Mouse (Mus musculus): ENCODE results near the gene Klhdc9.
A peak's percentile ranks its signal among the peaks of the same experiment; 100 is the strongest.

The Klhdc9 gene

DNA sequence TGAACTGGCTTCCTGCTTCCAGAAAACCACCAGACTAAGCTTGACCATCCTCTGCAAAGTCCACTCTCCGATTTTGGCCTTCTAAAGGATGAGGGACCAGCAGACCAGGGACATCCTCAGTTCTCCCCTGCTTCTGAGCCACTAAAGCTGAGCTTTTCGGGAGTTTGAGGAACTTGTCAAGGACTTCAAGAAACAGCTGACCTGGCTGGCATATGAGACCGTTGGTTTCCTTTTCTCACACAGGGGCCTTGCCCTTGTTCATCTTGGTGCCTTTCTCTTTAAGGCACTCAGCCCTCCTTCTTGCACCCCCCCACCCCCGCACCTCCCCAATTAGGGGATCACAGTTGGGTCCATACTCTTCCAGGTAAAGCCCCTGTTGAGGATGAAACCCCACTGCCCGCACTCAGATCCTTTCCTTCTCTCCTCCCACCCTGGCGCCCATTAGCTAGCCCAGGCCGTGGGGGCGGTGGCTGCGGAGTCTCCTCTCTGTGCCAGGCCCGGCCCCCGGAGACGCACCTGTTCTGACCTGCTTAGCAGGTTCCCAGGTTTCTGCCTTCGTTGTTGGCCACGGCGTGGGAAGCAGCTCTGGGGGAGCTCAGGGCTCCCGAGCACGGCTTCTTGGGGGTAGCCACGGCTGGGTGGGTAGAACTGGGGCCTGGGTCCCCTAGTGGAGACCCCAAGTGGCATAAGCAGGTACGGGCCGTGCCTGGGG, 9.4 kb upstream of the Klhdc9 start, which contains the start of gene Nectin4:
Gene Nectin4 (plus strand): TSS at position 255 of the 712 bp plus-strand sequence.
- TF ChIP-seq NANOG (IDR thresholded peaks at IDR 0.05; ENCODE audit: borderline replicate concordance, low read length), result no peak
- TF ChIP-seq CTCF (conservative IDR thresholded peaks at IDR 0.05; ENCODE audit: low read length), result 0 out of 2 replicates have a peak, but pooled peaks have one; percentile 7
- Histone ChIP-seq H3K27me3 (ENCODE audit: insufficient read depth, low read length) (peaks cover 14% of the 10 kb centered on the region), H3K4me3 (replicated peaks; ENCODE audit: low read length) (peak within 1 kb of the TSS; percentile 57), H3K9me3 (ENCODE audit: low read length) (no peaks in the 10 kb centered on the region), H3K4me1 (replicated peaks; ENCODE audit: low read depth, low read length) (peaks cover 85% of the 10 kb centered on the region), H3K36me3 (ENCODE audit: insufficient read depth, low read length) (no peaks in the 10 kb centered on the region)

DNA sequence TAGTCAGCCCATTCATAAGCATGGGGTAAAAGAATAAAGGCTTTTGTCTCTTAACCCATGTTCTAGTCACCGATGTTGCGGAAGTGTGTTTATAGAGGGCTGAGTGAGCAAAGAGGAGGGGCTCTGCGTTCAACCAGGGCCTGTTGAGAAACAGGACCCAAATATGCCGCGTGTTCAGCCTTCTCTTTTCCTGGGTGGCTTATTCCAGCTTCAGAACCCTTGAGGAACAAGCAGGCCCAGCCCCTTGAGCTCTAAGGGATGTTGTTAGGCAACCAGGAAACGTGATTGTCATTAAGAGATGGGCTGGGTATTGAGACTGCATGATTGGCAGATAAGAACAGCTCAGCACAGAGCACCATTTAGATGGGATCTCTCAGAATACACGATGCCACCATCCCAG, 5.3 kb upstream of the Klhdc9 start:
- no peak overlapping the region for H3K4me3 ChIP-seq (replicated peaks; ENCODE audit: low read length)
- H3K9me3 ChIP-seq (ENCODE audit: low read length), result no peaks in the 10 kb centered on the region
- peaks cover 14% of the 10 kb centered on the region for H3K27me3 ChIP-seq (ENCODE audit: insufficient read depth, low read length)
- peaks cover 57% of the 10 kb centered on the region for H3K4me1 ChIP-seq (replicated peaks; ENCODE audit: low read depth, low read length)
- no peaks in the 10 kb centered on the region for H3K36me3 ChIP-seq (ENCODE audit: insufficient read depth, low read length)
- TF ChIP-seq POU5F1 (IDR thresholded peaks at IDR 0.05; ENCODE audit: borderline replicate concordance, low read length), result no peak
- no peak for TF ChIP-seq NANOG (IDR thresholded peaks at IDR 0.05; ENCODE audit: borderline replicate concordance, low read length)
- TF ChIP-seq CTCF (conservative IDR thresholded peaks at IDR 0.05; ENCODE audit: low read length), result no peak

DNA sequence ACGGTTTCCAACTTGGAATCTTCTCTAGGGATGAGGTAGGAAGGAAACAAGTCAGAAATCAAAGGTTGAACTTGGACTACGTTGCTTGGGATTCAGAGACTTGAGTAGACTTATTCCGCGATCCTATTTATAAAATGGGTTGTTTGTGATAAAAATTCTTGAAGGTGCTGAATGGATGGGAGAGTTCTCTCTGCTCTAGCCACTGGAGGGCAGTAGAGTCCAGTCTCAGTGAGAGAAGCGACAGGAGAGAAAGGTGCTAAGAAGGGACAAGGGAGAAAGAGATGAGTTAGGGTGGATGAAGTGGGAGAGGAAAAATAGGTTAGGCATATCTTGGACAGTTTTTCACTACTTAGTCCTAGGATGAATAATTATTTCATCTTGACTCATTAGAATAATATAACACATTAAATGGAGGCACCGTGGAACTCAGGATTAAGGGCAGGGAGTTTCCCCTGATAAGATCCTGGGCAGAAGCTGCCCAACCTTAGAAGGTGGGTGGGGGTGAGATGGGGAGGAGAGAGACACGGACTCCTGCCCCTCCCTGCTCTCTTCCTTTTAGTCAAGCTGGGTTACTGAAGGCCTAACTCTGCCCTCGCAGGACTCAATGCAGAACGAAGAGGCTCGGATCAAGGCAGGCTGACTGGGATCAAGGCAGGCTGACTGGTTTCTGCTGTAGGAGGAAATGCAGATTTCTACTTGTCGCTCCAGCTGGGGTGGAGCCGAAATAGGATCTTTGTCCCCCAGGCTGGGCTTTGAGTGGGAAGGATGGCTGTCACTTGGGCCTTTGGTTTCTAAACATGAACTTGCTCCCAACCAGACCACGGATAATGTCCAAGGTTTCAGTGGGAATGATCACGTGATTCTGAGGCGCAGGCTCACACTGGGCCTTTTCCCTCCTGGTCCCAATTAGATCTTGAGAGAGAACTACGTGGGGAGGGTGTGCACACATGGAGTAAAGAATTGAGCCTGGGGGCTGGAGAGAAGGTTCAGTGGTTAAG, 807 bp upstream of the Klhdc9 start:
- Histone ChIP-seq H3K9me3 (ENCODE audit: low read length) (no peaks in the 10 kb centered on the region), H3K4me1 (replicated peaks; ENCODE audit: low read depth, low read length) (peaks cover 49% of the 10 kb centered on the region)
- TF ChIP-seq NANOG (IDR thresholded peaks at IDR 0.05; ENCODE audit: borderline replicate concordance, low read length) (no peak), POU5F1 (IDR thresholded peaks at IDR 0.05; ENCODE audit: borderline replicate concordance, low read length) (no peak), CTCF (conservative IDR thresholded peaks at IDR 0.05; ENCODE audit: low read length) (peak; percentile 77)

DNA sequence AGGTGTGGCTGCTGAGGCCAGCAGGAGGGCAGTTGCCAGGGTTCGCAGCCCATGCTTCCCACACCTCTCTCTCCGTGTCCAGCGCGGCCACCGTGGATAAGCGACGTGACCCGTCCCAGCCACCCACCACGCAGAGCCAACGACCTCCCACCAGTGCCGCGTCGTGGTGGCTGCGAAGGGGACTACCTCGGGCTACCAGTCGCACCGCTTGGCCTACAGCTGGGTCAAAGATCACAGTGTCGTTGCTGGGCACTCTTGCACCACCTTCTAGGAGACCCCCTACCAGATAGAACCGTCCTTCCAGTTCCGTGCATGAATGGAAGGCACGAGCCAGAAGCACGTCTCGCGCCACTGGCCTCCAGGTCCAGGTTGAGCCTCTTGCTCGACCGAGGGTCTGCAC, 345 bp downstream of the Klhdc9 start:
- Histone ChIP-seq H3K27me3 (ENCODE audit: insufficient read depth, low read length) (no peaks in the 10 kb centered on the region), H3K36me3 (ENCODE audit: insufficient read depth, low read length) (peaks cover 41% of the 10 kb centered on the region), H3K9me3 (ENCODE audit: low read length) (no peaks in the 10 kb centered on the region), H3K4me3 (replicated peaks; ENCODE audit: low read length) (peak overlapping the region; percentile 82), H3K4me1 (replicated peaks; ENCODE audit: low read depth, low read length) (peaks cover 43% of the 10 kb centered on the region)
- TF ChIP-seq NANOG (IDR thresholded peaks at IDR 0.05; ENCODE audit: borderline replicate concordance, low read length), result no peak
- TF ChIP-seq CTCF (conservative IDR thresholded peaks at IDR 0.05; ENCODE audit: low read length), result no peak
- TF ChIP-seq POU5F1 (IDR thresholded peaks at IDR 0.05; ENCODE audit: borderline replicate concordance, low read length), result no peak

More for the DNA sequence above, 807 bp upstream of the Klhdc9 start:
- no peaks in the 10 kb centered on the region for H3K27me3 ChIP-seq (ENCODE audit: insufficient read depth, low read length)
- H3K4me3 ChIP-seq (replicated peaks; ENCODE audit: low read length), result peak overlapping the region; percentile 82
- H3K36me3 ChIP-seq (ENCODE audit: insufficient read depth, low read length), result peaks cover 34% of the 10 kb centered on the region

DNA sequence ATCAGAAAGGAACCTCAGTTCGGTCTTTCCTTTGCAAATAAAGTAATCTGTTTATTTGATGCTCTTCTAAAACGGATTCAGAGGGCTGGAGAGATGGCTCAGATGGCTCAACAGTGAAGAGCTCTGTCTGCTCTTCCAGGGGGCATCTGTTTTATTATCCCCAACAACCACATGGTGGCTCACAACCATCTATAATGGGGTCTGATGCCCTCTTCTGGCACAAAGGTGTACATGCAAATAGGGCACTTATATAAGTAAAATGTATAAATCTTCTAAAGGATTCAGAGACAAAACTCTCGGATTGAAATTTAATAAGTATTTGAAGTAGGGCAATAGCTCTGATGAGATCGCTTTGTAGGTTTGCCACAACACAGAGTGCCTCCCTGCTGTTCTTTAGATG, 2.2 kb downstream of the Klhdc9 start:
- no peak overlapping the region for H3K4me3 ChIP-seq (replicated peaks; ENCODE audit: low read length)
- peaks cover 52% of the 10 kb centered on the region for H3K36me3 ChIP-seq (ENCODE audit: insufficient read depth, low read length)
- peaks cover 46% of the 10 kb centered on the region for H3K4me1 ChIP-seq (replicated peaks; ENCODE audit: low read depth, low read length)
- H3K27me3 ChIP-seq (ENCODE audit: insufficient read depth, low read length), result no peaks in the 10 kb centered on the region
- no peaks in the 10 kb centered on the region for H3K9me3 ChIP-seq (ENCODE audit: low read length)
- TF ChIP-seq CTCF (conservative IDR thresholded peaks at IDR 0.05; ENCODE audit: low read length) (peak; percentile 48), POU5F1 (IDR thresholded peaks at IDR 0.05; ENCODE audit: borderline replicate concordance, low read length) (no peak)

DNA sequence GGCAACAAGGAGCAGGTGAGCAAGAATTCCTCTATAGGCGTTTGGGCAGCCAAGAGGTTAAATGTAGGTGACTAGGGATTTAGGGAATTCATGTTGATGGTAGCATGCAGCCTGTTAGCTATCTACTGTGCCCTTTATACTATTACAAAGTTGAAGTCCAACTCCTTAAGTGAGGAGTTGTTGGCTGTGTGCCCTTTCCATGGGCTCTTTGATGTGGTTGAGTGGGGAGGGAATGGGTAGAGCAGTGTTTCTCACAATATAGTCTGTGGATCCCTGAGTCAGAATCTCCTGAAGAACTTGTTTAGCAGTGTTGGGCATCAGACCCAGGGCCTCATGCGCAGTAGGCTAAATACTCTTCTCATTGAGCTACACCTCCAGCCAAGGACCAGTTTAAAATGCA, 3.8 kb downstream of the Klhdc9 start:
- peaks cover 67% of the 10 kb centered on the region for H3K36me3 ChIP-seq (ENCODE audit: insufficient read depth, low read length)
- no peak overlapping the region for H3K4me3 ChIP-seq (replicated peaks; ENCODE audit: low read length)
- H3K9me3 ChIP-seq (ENCODE audit: low read length), result no peaks in the 10 kb centered on the region
- peaks cover 58% of the 10 kb centered on the region for H3K4me1 ChIP-seq (replicated peaks; ENCODE audit: low read depth, low read length)
- H3K27me3 ChIP-seq (ENCODE audit: insufficient read depth, low read length), result no peaks in the 10 kb centered on the region
- TF ChIP-seq CTCF (conservative IDR thresholded peaks at IDR 0.05; ENCODE audit: low read length), result no peak
- TF ChIP-seq NANOG (IDR thresholded peaks at IDR 0.05; ENCODE audit: borderline replicate concordance, low read length), result no peak
- TF ChIP-seq POU5F1 (IDR thresholded peaks at IDR 0.05; ENCODE audit: borderline replicate concordance, low read length), result no peak

DNA sequence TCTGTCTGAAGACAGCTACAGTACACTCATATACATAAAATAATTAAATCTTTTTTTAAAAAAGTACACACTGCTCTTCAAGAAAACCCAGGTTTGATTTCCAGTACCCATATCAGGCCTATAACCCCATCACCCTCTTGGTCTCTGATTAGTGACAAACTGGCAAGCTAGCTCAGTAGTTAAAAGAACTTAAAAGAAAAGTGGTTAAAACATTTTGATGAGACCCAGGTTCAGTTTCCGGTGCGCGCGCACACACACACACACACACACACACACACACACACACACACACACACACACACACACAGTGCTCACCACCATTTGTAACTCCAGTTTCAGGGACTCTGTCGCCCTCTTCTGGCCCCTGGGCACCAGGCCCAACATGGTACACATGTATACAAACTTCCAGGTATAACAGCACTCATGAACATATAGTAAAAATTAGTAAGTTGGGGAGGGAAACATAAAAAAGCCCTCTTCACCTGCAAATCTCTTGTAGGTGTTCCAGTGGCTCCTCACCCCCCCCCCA, 4.7 kb downstream of the Klhdc9 start:
- no peak for TF ChIP-seq NANOG (IDR thresholded peaks at IDR 0.05; ENCODE audit: borderline replicate concordance, low read length)
- TF ChIP-seq CTCF (conservative IDR thresholded peaks at IDR 0.05; ENCODE audit: low read length), result peak; percentile 37
- Histone ChIP-seq H3K27me3 (ENCODE audit: insufficient read depth, low read length) (no peaks in the 10 kb centered on the region), H3K4me3 (replicated peaks; ENCODE audit: low read length) (no peak overlapping the region), H3K9me3 (ENCODE audit: low read length) (no peaks in the 10 kb centered on the region), H3K36me3 (ENCODE audit: insufficient read depth, low read length) (peaks cover 70% of the 10 kb centered on the region), H3K4me1 (replicated peaks; ENCODE audit: low read depth, low read length) (peaks cover 61% of the 10 kb centered on the region)

DNA sequence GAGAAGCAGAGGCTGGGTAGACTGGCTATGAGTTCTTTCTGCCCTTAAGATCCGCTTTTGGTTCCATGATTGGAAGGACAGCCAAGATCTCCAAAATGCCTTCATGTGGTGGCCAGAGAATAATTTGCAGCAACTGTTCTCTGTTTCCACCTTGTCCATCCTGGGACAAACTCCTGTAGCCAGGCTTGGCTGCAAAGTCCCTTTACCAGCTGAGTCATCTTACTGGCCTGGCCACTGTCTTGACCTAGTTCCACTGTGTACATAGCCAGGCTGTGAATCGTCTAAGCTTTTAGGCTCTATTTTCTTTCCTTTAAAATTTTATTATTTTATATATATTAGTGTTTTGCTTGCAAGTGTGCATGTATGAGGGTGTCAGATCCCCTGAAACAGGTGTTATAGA, 11.4 kb downstream of the Klhdc9 start:
- Histone ChIP-seq H3K36me3 (ENCODE audit: insufficient read depth, low read length) (peaks cover 53% of the 10 kb centered on the region), H3K27me3 (ENCODE audit: insufficient read depth, low read length) (no peaks in the 10 kb centered on the region), H3K4me1 (replicated peaks; ENCODE audit: low read depth, low read length) (peaks cover 78% of the 10 kb centered on the region), H3K4me3 (replicated peaks; ENCODE audit: low read length) (0 out of 2 replicates have a peak overlapping the region, but pooled peaks have one; percentile 8), H3K9me3 (ENCODE audit: low read length) (no peaks in the 10 kb centered on the region)
- TF ChIP-seq CTCF (conservative IDR thresholded peaks at IDR 0.05; ENCODE audit: low read length) (no peak), NANOG (IDR thresholded peaks at IDR 0.05; ENCODE audit: borderline replicate concordance, low read length) (no peak), POU5F1 (IDR thresholded peaks at IDR 0.05; ENCODE audit: borderline replicate concordance, low read length) (no peak)

All from E14TG2a.4 (cell line).